Mouse (Mus musculus) mouse embryonic stem cell (cell line): Measurements from ENCODE around the gene Aldh3a2.
"Not testable (repeated sequence)": the region's sequence is repeated elsewhere in the genome, so short reads cannot be mapped to it uniquely, and the experiment has no call there.

Experiments
- in situ Hi-C, 2 experiments: fragments of 300-500 bp; cut with MboI; formaldehyde crosslinking; loops; 1 replicate in 1 of 2; 3 replicates in 1 of 2; pipeline ENCODE4 v1.14.3; 2019 to 2020; ENCODE audit warnings: low sequenced_read_pairs in 2 of 2, low pct_unique_long_range_greater_than_20kb in 1 of 2, mixed read lengths in 1 of 2; ENCODE audit not compliant: unreplicated experiment in 1 of 2

The Aldh3a2 gene

GRCm38 (mm10) chr11:61192779-61193178 lies 74.5 kb downstream of the Aldh3a2 start:
- in situ Hi-C loops = loop anchor here in 1 of 2 experiments (5.0 kb wide), 1 partner anchor 220 kb away; no protein-coding TSS in a partner anchor

GRCm38 (mm10) chr11:61192123-61192522 lies 75.1 kb downstream of the Aldh3a2 start:
- in situ Hi-C loops = loop anchor here in 1 of 2 experiments (5.0 kb wide), 1 partner anchor 220 kb away; no protein-coding TSS in a partner anchor

- in situ Hi-C loops = loop anchor here in 1 of 2 experiments (5.0 kb wide), 1 partner anchor 222 kb away; no protein-coding TSS in a partner anchor
These were observed 76.5 kb downstream of the Aldh3a2 start for GRCm38 (mm10) chr11:61190776-61191175.

GRCm38 (mm10) chr11:61183820-61184219 lies 83.4 kb downstream of the Aldh3a2 start:
- in situ Hi-C loops = no loop called here

- in situ Hi-C loops = no loop called here
These were observed 85.6 kb downstream of the Aldh3a2 start for GRCm38 (mm10) chr11:61181624-61182023.

- in situ Hi-C loops = no loop called here
These were observed 86.9 kb downstream of the Aldh3a2 start for GRCm38 (mm10) chr11:61180361-61180760.

- in situ Hi-C loops = no loop called here
These were observed 90.9 kb downstream of the Aldh3a2 start for GRCm38 (mm10) chr11:61176321-61176720.

- in situ Hi-C loops = no loop called here
These were observed 91.5 kb downstream of the Aldh3a2 start for GRCm38 (mm10) chr11:61175778-61176177.

- in situ Hi-C loops = no loop called here
These were observed 92.2 kb downstream of the Aldh3a2 start, which contains the start of gene Usp22 for GRCm38 (mm10) chr11:61174821-61175658. Usp22 (minus strand) TSS chr11:61175055.

GRCm38 (mm10) chr11:61174291-61174820 lies 92.9 kb downstream of the Aldh3a2 start:
- in situ Hi-C loops = no loop called here

- in situ Hi-C loops = not testable (repeated sequence)
These were observed 93.8 kb downstream of the Aldh3a2 start for GRCm38 (mm10) chr11:61173477-61173876.
